Mouse (Mus musculus): ENCODE measurements around the gene Cdc42se1. TPM values are rescaled to one million over a fixed set of nuclear protein-coding genes. Genes with fewer than 3 reads are reported as not detected.

Cdc42se1 gene
- 100 to 1,000 TPM; 244 to 259 TPM for total RNA-seq (2023)

DNA sequence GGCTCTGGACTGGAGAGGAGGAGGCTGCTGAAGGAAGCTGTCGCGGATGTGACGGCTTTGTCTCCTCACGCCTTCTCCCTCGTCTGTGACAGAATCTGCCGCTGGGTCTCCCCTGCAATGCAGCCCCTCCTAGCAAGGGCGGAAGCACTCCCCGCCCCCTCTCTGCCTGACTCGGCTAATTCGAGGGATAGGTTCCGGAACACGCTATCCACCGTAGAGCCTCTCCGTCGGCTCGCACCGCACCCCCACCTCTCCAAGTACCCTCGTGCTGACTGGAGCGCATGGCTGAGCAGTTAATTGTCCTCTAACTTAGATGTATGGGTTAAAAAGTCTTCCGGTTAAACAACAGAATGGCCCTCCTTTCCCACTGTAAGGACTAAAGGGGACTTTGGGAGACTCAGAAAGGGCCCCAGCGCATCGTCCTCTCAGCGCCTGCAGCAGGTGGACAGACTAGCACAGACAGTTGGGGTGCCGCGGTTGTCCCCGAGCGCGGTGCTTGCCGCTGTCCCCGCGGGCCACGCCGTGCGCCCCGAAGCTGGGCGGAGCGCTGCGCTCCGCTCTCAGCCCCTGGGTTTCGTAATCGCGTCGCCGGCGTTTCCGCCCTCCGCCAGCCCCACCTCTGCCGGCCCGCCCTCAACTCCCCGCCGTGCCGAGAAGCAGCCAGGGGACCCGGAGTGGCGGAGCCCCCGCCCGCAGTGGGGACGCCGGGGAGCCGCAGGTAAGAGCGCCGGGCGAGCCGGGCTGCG is at the start of gene Cdc42se1:
Gene Cdc42se1 (plus strand): TSS at position 585 of the 746 bp plus-strand sequence.

DNA sequence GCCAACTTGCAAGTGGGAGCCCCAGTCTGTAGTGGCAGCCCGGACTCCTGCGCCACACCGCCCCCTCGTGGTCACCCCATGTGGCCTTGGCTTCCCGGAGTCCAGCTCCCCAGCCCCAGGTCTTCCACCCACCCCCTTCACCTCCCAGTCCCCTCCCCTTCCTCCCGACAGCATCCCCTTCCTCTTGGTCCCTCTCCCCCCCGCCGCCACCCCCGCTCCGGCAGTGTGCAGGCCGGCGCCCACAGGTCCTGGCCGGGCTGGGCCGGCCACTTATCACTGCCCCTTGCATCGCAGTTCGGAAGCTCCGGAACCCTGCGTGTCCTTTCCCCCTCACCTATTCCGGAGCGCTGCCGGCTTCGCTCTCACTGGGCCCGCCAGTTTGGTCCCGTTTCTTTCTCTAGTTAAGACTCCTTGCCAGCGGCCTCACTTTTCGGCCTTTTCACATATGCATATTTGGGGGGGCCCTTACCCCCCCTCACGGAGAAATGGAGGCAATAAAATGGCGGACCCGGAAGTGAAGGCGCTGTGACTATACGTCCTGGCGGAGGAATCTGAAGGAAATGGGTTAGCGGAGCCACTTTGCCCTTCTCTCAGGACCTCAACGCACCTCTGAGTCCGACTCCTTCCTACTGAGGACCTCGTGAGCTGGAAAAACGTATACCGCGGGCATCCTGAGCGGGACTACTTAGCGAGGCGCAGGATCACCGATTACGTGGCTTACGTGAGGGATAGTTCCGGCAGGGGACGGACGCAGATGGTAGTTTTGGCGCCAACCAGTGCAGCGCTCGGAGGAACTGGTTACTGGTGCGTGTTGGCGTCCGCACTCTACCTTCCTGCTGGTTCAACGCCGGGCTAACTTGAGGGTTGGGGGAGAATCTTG is 11.0 kb upstream of the Cdc42se1 start, which contains the start of gene Gabpb2:
Gene Gabpb2 (minus strand): TSS at position 662 of the 880 bp plus-strand sequence.

DNA sequence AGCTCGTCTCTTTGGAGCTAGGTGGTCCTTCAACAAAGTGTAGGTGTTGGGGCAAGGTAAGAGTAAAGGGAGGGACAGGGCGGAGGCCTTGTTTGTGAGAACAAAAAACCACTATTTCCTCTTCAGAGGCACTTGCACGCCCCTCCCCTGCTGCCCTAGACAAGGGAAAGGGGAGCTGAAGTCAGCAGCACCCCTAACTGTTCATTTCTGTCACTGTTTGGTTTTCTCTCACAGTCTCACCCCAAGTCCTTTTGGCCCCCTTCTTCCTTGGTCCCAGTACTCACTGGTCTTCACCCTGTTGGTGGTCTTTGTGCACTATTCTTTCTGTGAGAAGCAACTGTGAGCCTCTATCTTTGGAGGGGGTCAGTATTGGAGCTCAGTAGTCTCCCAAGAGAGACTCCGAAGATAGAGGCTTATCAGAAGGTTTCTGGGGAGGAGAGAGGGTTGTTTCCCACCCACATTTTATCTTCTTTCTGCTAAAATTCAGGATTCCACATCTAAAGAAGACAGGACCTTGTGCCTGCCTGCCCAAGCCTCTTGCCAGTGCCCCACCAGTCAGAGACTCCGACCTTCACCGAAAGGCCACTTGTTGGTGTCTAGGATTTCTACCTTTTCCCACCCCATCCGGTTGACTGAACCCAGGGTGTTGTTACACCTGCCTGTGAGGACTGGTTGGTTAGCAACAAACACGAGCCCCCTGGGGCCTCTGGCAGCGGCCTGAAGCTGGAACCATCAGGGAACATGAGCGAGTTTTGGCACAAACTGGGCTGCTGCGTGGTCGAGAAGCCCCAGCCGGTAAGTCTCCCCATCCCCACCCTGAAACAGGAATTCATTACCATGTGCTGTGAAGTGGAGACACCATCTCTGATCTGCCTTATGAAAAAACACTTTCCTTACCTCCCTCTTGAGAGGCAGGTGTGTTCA is 3.0 kb downstream of the Cdc42se1 start, which contains the start of gene Mllt11:
Gene Mllt11 (minus strand): TSS at position 874 of the 924 bp plus-strand sequence.

DNA sequence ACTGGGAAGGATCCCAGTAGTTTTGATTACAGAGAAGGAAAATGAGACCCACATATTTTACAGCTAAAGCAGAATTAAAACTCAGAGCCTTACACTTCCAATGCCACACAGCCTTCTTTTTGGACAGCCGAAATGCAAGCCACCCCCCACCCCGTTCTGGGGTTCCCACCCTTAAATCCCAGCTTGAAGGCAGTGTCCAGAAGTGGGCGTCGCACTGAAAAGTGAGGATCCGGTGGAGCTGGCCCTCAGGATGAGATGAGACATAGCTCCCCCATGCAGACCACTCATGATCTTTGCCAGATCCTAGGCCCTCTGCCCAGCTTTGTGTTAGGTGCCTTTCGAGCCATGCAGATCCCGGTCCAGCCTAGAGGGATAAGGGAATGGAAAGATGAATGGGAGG is 13.0 kb downstream of the Cdc42se1 start, which contains the start of gene Gm128:
Gene Gm128 (minus strand): TSS at position 101 of the 400 bp plus-strand sequence.

DNA sequence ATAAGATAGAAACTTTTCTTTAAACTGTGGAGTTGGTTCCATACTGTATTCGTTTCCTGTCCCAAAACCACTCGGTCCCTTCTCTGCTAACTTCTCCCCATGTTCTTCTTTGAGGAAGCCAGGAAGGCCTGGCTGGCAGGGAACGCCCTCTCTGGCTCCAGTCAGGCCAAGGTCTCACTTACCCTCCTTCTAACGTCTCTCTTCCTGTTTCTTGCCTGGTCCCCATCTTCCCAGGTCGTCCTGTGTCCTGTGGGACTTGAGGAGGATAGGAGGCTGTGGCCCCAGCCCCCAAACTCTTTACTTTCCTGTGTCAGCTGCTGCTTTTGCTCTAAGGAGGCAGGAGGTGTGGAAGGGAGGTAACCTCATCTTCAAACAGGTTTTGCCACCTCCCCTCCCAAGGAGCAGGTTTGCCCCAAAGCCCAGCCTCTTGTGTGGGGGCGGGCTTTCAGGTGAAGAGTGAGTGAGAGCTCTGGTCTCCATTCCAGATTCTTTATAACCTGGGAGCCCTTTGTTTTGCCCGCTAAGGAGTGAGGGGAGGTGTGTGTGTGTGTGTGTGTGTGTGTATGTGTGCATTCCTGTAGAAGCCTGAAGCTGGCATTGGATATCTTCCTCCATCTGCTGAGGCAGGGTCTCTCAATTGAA is 22.4 kb downstream of the Cdc42se1 start, which contains the start of gene Bnipl:
Gene Bnipl (minus strand): TSS at position 411 of the 642 bp plus-strand sequence.

DNA sequence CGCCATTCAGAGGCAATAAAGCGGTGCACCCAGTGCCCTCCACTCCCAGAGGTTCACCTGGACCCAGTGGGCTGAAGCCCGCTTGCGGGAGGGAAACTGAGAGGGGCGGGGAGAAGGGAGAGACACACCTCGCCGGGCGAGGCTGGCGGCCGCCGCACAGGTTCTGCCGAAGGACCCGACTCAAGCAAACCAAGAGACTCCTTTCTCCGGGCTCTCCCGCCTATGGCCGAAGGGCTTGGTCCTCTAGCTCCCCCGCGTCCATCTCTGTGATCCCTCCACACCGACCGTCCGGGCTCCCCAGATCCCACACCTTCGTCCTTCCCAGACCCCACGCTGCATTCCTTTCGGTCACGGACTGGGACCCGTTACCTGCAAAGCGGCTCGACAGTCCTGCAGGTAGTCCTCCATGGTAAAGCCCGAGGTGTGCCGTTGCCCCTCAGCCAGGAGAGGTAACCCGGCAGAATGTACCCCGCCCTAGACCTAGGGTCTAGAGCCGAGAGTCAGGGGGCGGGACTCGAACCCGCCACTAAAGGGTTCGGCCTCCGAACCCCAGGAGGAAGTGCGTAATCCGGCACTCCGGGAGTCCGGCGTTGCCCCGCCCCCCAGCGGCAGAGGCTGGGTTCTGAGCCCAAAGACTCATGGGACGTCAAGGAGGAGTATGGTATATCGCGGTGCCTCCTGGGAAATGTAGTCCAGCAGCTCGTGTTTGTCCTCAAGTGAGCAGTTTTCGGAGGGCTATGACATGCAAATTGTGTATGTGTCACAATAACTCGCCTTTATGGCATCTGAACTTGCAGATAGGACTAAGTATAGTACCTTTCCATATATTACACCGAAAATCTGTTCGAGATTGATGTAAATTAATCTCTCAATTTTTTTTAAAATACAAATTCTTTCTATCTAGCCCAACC is 52.9 kb downstream of the Cdc42se1 start, which contains the start of the genes Mindy1 and Prune1:
Gene Mindy1 (plus strand): TSS at position 130 of the 911 bp plus-strand sequence.
Gene Prune1 (minus strand): TSS at position 861 of the 911 bp plus-strand sequence.

Other genes starting within 250 kb of the Cdc42se1 start
- gene Zfp687, start 213.3 kb upstream of the Cdc42se1 start, total RNA-seq (2023): 10 to 100 TPM; 30.1 to 45.2 TPM
- gene Psmd4, start 186.1 kb upstream of the Cdc42se1 start, total RNA-seq (2023): 100 to 1,000 TPM; 114 to 127 TPM
- 10 to 100 TPM; 23.3 to 23.8 TPM for gene Pip5k1a, start 121.8 kb upstream of the Cdc42se1 start, total RNA-seq (2023)
- 10 to 100 TPM; 39.0 to 47.0 TPM for gene Vps72, start 117.7 kb upstream of the Cdc42se1 start, total RNA-seq (2023)
- gene Tmod4, start 104.3 kb upstream of the Cdc42se1 start, total RNA-seq (2023): 1 to 10 TPM; 1.0 to 2.3 TPM
- 10 to 100 TPM; 67.3 to 70.8 TPM for gene Scnm1, start 94.7 kb upstream of the Cdc42se1 start, total RNA-seq (2023)
- gene Lysmd1, start 94.6 kb upstream of the Cdc42se1 start, total RNA-seq (2023): 1 to 10 TPM; 1.9 to 2.0 TPM
- 100 to 1,000 TPM; 119 to 126 TPM for gene Tnfaip8l2, start 86.4 kb upstream of the Cdc42se1 start, total RNA-seq (2023)
- gene Sema6c, start 68.3 kb upstream of the Cdc42se1 start, total RNA-seq (2023): under 1 TPM; 0.34 to 0.61 TPM
- 10 to 100 TPM; 42.6 to 48.5 TPM for gene Gabpb2, start 10.8 kb upstream of the Cdc42se1 start, total RNA-seq (2023)
- 1 to 10 TPM; 5.6 to 5.7 TPM for gene Mllt11, start 3.4 kb downstream of the Cdc42se1 start, total RNA-seq (2023)
- gene Gm128, start 12.9 kb downstream of the Cdc42se1 start, total RNA-seq (2023): under 1 TPM in 1 of 2 experiments, not detected in 1; 0.43 TPM
- not detected for gene Bnipl, start 22.5 kb downstream of the Cdc42se1 start, total RNA-seq (2023)
- gene Mindy1, start 52.6 kb downstream of the Cdc42se1 start, total RNA-seq (2023): 10 to 100 TPM; 37.3 to 42.4 TPM
- 10 to 100 TPM in 1 of 2 experiments, 1 to 10 TPM in 1; 9.9 to 10.5 TPM for gene Prune1, start 53.3 kb downstream of the Cdc42se1 start, total RNA-seq (2023)
- gene Anxa9, start 78.4 kb downstream of the Cdc42se1 start, total RNA-seq (2023): 1 to 10 TPM; 2.5 to 3.0 TPM
- gene Cers2, start 86.1 kb downstream of the Cdc42se1 start, total RNA-seq (2023): 100 to 1,000 TPM; 131 to 142 TPM
- gene Setdb1, start 128.5 kb downstream of the Cdc42se1 start, total RNA-seq (2023): 10 to 100 TPM; 25.5 to 30.8 TPM
- not detected for gene 4930558C23Rik, start 174.1 kb downstream of the Cdc42se1 start, total RNA-seq (2023)
- 10 to 100 TPM; 77.1 to 83.2 TPM for gene Arnt, start 205.7 kb downstream of the Cdc42se1 start, total RNA-seq (2023)

Measured in monocyte, adult 59 days (primary cell).